8 mouse cellular contexts compared by ENCODE assay signal in genomic region chr13:42303180-42303929, GRCm38 (mm10). TPM values are rescaled to one million over a fixed set of nuclear protein-coding genes. Genes with fewer than 3 reads are reported as not detected.
DNase-seq lines count a peak whose midpoint lies in the region; ATAC-seq and TF ChIP-seq lines count a peak whose summit lies in the region.

No protein-coding gene starts in this region.

- no peak overlapping the region for H3K27ac ChIP-seq in heart, embryonic 16.5 days (ENCODE audit: low read length)
- H3K27ac ChIP-seq in stomach, embryonic 15.5 days: no peak overlapping the region

- peaks cover 4% of the 10 kb centered on the region for H3K79me3 ChIP-seq in C2C12 (ENCODE audit: low read depth)

- peak overlapping the region; percentile 73 for H3K9ac ChIP-seq in heart, embryonic 16.5 days (ENCODE audit: low read length)
- no peak overlapping the region for H3K9ac ChIP-seq in stomach, embryonic 15.5 days

- WGBS in heart, embryonic 16.5 days: 29% methylated on average over 11 of the region's 11 CpGs
- 34% methylated on average over 11 of the region's 11 CpGs for WGBS in stomach, embryonic 15.5 days

- peaks cover 7% of the 10 kb centered on the region for H3K36me3 ChIP-seq in C2C12 (ENCODE audit: control insufficient read depth, insufficient read depth)
- H3K36me3 ChIP-seq in heart, embryonic 16.5 days (ENCODE audit: control insufficient read depth, insufficient read depth): 0 out of 2 replicates have a peak, but pooled peaks cover 2% of the 10 kb centered on the region
- no peaks in the 10 kb centered on the region for H3K36me3 ChIP-seq in stomach, embryonic 15.5 days

- DNase-seq in adrenal gland, adult 2 months: peak; percentile 25
- no peak for DNase-seq in adrenal gland, adult 18-20 months (ENCODE audit: low spot score in 2 of 2)
- peak; percentile 49 to 66 for DNase-seq in kidney, postnatal 36 days
- DNase-seq in left cerebral cortex, adult 11 months (ENCODE audit: low spot score): no peak
- DNase-seq in right cerebral cortex, postnatal 4 days: no peak

- H3K4me3 ChIP-seq in C2C12 (ENCODE audit: insufficient read depth, poor library complexity, severe bottlenecking): peak overlapping the region; percentile 33
- peak overlapping the region; percentile 58 for H3K4me3 ChIP-seq in heart, embryonic 16.5 days (ENCODE audit: low read length)
- H3K4me3 ChIP-seq in stomach, embryonic 15.5 days (replicated peaks): peak overlapping the region; percentile 46

- peaks cover 13% of the 10 kb centered on the region for H3K79me2 ChIP-seq in C2C12 (ENCODE audit: control insufficient read depth, insufficient read depth)

- no peaks in the 10 kb centered on the region for H3K9me3 ChIP-seq in heart, embryonic 16.5 days (replicated peaks; ENCODE audit: control insufficient read depth, low read length)
- no peaks in the 10 kb centered on the region for H3K9me3 ChIP-seq in stomach, embryonic 15.5 days

- no peaks in the 10 kb centered on the region for H3K27me3 ChIP-seq in C2C12 (ENCODE audit: control insufficient read depth, insufficient read depth, insufficient read length)
- H3K27me3 ChIP-seq in heart, embryonic 16.5 days (ENCODE audit: control insufficient read depth, insufficient read depth, low read length): no peaks in the 10 kb centered on the region
- H3K27me3 ChIP-seq in stomach, embryonic 15.5 days (replicated peaks): peaks cover 13% of the 10 kb centered on the region; the same call in 1 of the 2 replicates

- 0 out of 2 replicates have a peak, but pooled peaks have one; percentile 31 for ATAC-seq in heart, embryonic 16.5 days (replicated peaks; ENCODE audit: extremely low read depth, insufficient read depth, low FRiP score)
- no peak for ATAC-seq in stomach, embryonic 15.5 days (ENCODE audit: insufficient read depth, low FRiP score, low read depth)

- peak; percentile 28 for TF ChIP-seq CTCF in C2C12 (IDR thresholded peaks at IDR 0.05; ENCODE audit: control insufficient read depth, insufficient read depth, insufficient read length)

- H3K4me2 ChIP-seq in heart, embryonic 16.5 days (ENCODE audit: low read depth, low read length): peak overlapping the region; percentile 65
- H3K4me2 ChIP-seq in stomach, embryonic 15.5 days: peak overlapping the region; percentile 80

- H3K4me1 ChIP-seq in heart, embryonic 16.5 days (ENCODE audit: control insufficient read depth, insufficient read depth, low read length): peaks cover 20% of the 10 kb centered on the region
- H3K4me1 ChIP-seq in stomach, embryonic 15.5 days: peaks cover 6% of the 10 kb centered on the region

- H3ac ChIP-seq in C2C12 (ENCODE audit: control insufficient read depth, insufficient read length, low read depth): no peak overlapping the region

TF ChIP-seq in C2C12, 6 proteins besides CTCF, POLR2A, EP300 and RAD21:
- TF ChIP-seq CEBPB (IDR thresholded peaks at IDR 0.05; ENCODE audit: low read depth) (no peak), MYOG (IDR thresholded peaks at IDR 0.05; ENCODE audit: control insufficient read depth, extremely low read depth, insufficient read length) (no peak), USF1 (IDR thresholded peaks at IDR 0.05; ENCODE audit: low read depth) (no peak), MYOD1 (IDR thresholded peaks at IDR 0.05; ENCODE audit: control insufficient read depth, insufficient read length, low read depth) (no peak), MAX (IDR thresholded peaks at IDR 0.05) (no peak), FOSL1 (IDR thresholded peaks at IDR 0.05; ENCODE audit: insufficient read depth, low read length, poor library complexity, severe bottlenecking) (no peak)
TF ChIP-seq in C2C12: peak in this region for 0.

RNA-seq across cellular contexts. Expression of gene Edn1, which starts 2.1 kb away (rescaled TPM):
- 1 to 10 TPM; 1.1 to 1.6 TPM for total RNA-seq in adrenal gland, adult 2 months (2021)
- 0.30 and 0.46 TPM in 2 replicates for polyA plus RNA-seq in adrenal gland, adult 2 months (2012; rRNA removed)
- total RNA-seq in adrenal gland, adult 18-20 months (2021): 1 to 10 TPM; 1.2 to 2.2 TPM
- 0.90 TPM for polyA plus RNA-seq in C2C12 (2012; fragmentation: generic; extraction: Trizol)
- polyA plus RNA-seq in heart, embryonic 16.5 days (2015; fragmentation: Nextera tagmentation; extraction: Ambion mirVana): 7.5 and 7.8 TPM in 2 replicates
- polyA plus RNA-seq in stomach, embryonic 15.5 days (2015; fragmentation: Nextera tagmentation; extraction: Ambion mirVana): 3.6 and 3.8 TPM in 2 replicates

Comparison
In these comparisons a context has a peak if more than half of its experiments do, and no peak if none do; other contexts are left out.
1. DNase-seq: peak in adrenal gland, adult 2 months (single experiment) and kidney, postnatal 36 days (2 of 2); none in adrenal gland, adult 18-20 months (0 of 2), left cerebral cortex, adult 11 months (single experiment) and right cerebral cortex, postnatal 4 days (single experiment).
2. Peak in every context shown above with its lines, with median percentiles within 50 percentile points of each other: H3K4me3 ChIP-seq.